Mouse (Mus musculus): ENCODE measurements around the gene Sept8. TPM values are rescaled to one million over a fixed set of nuclear protein-coding genes. Genes with fewer than 3 reads are reported as not detected.

Sept8 gene
- 107 and 117 TPM in 2 replicates for polyA plus RNA-seq (2021; fragmentation: Nextera tagmentation)
- long read RNA-seq, experiment 1, full-length matches to known transcripts, result 157 of 335 reads
- long read RNA-seq, experiment 1, partial matches to known transcripts, result 80 of 335 reads
- long read RNA-seq, experiment 1, other reads (novel, unspliced or antisense), result 98 of 335 reads
- long read RNA-seq, experiment 2, full-length matches to known transcripts, result 739 of 1,276 reads
- long read RNA-seq, experiment 2, partial matches to known transcripts, result 38 of 1,276 reads
- long read RNA-seq, experiment 2, other reads (novel, unspliced or antisense), result 499 of 1,276 reads

DNA sequence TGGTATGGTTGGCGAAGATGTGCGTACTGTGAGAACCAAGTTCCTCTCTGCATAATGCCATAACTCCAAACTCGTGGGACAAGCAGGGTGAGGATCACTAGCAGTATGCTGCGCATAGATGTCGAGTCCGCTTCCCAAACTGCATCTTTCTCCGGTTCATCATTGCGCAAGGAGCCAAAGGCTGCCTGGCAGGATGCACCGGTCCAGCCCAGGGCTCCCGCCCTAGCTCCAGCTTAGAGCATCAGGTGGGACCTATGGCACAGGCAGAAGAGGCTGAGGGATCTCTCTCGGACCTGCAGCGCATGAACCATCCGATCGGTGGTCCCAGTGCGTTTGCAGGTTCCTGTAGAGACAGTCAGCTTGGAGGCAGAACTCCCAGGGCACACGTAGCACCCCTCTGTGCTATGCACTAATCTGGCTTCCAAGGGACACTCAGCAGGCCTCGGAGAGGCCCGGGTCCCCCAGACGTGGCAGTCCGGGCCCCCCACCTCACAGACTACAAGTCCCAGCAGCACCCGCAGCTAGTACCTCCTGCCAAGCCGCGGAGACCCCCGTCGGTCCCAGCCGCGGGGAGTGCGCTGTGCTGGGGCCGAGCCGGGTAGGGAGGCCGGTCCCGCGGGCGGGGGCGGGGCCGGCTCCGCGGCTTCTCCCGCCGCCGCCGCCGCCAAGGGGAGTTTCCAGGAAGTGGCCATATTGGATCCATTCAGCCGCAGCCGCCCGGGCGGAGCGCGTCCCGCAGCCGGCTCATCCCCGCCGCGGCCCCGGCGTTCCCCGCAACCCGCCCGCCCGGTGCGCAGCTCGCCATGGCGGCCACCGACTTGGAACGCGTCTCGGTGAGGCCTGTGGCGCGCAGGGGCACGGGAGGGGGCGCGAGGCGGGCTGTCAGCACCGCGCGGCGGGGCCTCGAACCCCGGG is at the start of gene Sept8:
Gene Sept8 (plus strand): TSS at position 51 of the 915 bp plus-strand sequence.

DNA sequence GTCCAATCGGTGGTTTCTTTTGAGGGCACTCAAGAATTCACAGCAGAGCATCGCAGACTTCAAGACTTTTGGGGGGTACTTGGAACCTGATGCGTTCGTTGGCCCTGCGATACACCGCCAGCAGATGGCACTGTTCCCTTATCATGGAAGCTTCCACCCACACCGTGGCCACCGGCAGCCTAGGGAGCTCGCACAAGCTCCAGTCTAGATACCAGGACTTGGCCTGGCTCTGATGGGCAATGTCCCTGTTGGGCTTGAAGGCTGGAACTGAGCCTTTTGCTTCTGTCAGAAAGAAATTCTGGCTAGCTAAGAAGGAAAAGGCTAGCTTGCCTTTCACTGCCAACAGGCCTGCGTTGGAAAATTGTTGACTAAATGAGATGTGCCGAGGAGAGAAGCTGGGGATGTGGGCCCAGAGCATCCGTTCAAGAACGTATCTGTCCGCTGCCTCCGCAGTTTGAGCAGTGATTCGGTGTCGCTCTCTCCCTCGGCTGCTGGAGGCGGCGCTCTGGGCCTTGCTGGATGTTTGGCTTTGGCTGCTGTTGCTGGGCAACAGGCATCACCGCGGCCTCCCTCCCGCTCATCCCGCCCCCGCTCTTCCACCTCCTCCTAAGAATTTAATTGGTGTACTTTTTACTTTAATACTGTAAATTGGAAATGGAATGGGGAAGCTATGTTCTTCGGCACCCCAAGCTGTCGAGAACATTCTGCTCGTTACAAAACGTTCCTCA is 48.9 kb upstream of the Sept8 start, which contains the start of gene Gm9837:
Gene Gm9837 (minus strand): TSS at position 512 of the 728 bp plus-strand sequence.

DNA sequence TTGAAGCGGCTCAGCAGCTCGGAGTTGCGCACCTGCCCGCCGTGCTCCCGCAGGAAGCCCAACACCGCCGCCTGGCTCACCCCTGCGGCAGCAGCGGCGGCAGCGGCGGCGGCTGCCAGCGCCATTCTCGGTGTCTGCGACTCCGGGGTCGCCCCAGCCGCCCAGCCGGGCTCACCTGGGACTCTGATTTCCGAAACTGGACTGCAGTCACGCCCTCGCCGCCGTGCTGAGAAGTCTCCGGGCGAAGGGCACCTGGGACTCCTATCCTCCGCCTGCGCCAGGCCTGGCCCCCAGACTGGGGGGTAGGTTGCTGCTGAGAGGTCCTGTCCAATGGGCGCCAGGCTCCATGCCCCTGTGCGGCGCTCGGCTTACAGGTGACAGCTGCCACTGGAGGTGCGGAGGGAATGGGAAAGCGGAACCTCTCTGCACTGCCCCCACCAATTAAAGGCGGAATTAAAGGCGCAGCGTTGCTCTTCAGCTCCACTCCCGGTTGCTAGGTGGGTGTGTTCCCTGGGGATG is 39.2 kb upstream of the Sept8 start, which contains the start of the genes Gm9945 and Sowaha:
Gene Gm9945 (plus strand): TSS at position 384 of the 519 bp plus-strand sequence.
Gene Sowaha (minus strand): TSS at position 492 of the 519 bp plus-strand sequence.

DNA sequence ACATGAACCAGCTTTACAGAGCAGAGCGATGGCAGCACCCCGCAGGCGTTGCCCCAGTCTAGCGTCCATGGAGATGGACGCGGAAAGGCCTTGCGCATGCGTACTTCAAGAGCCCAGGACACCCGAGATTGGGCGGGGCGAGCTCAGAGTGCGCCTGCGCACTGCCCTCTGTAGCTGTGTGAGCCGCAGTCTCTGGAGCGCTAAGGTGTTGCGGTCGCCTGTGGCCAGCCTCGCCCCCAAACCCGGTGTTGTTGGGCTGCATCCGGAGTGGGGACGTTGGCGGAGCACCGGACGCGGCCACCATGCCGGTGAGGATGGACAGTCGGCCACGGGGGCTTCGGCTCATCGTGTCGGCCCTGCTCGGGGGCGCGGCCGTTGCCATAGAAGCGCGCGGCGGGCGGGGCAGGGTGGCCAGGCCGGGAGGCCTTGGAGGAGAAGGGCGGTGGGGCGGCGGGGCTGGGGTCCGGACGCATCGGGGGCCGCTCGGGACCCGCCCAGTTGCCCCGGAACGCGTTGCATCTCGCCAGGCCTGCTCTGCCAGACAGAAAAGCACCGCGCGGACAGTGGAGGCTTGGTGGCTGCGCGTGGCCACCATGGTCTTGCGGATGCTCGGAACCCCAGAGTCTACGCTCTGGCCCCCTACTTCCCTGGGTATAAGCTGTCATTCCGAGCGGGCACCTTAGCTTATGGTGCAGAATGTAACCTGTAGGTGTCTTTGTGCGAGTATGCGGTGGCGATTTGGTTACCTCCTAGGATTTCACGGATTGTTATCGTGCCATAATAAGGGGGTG is 48.4 kb downstream of the Sept8 start, which contains the start of gene Kif3a:
Gene Kif3a (plus strand): TSS at position 156 of the 791 bp plus-strand sequence.

Other genes starting within 250 kb of the Sept8 start
- gene Hspa4, start 218.8 kb upstream of the Sept8 start, polyA plus RNA-seq (2021; fragmentation: Nextera tagmentation), result 33.7 and 35.1 TPM in 2 replicates
- gene Zcchc10, start 194.6 kb upstream of the Sept8 start, polyA plus RNA-seq (2021; fragmentation: Nextera tagmentation), result 8.6 and 10.2 TPM in 2 replicates
- 13.2 and 15.0 TPM in 2 replicates for gene Aff4, start 168.4 kb upstream of the Sept8 start, polyA plus RNA-seq (2021; fragmentation: Nextera tagmentation)
- not detected in 2 replicates for gene Leap2, start 96.1 kb upstream of the Sept8 start, polyA plus RNA-seq (2021; fragmentation: Nextera tagmentation)
- 1,616 and 1,818 TPM in 2 replicates for gene Uqcrq, start 88.4 kb upstream of the Sept8 start, polyA plus RNA-seq (2021; fragmentation: Nextera tagmentation)
- gene Gdf9, start 88.2 kb upstream of the Sept8 start, polyA plus RNA-seq (2021; fragmentation: Nextera tagmentation), result 1.2 and 1.3 TPM in 2 replicates
- 0.06 TPM in 1 of 2 replicates, not detected in the other for gene Gm10447, start 62.1 kb upstream of the Sept8 start, polyA plus RNA-seq (2021; fragmentation: Nextera tagmentation)
- 3.4 and 3.5 TPM in 2 replicates for gene Shroom1, start 62.1 kb upstream of the Sept8 start, polyA plus RNA-seq (2021; fragmentation: Nextera tagmentation)
- not detected in 2 replicates for gene Gm9837, start 48.8 kb upstream of the Sept8 start, polyA plus RNA-seq (2021; fragmentation: Nextera tagmentation)
- gene Gm9945, start 39.1 kb upstream of the Sept8 start, polyA plus RNA-seq (2021; fragmentation: Nextera tagmentation), result 1.5 and 2.4 TPM in 2 replicates
- gene Sowaha, start 39.0 kb upstream of the Sept8 start, polyA plus RNA-seq (2021; fragmentation: Nextera tagmentation), result 65.5 and 66.0 TPM in 2 replicates
- 112 and 121 TPM in 2 replicates for gene Kif3a, start 48.1 kb downstream of the Sept8 start, polyA plus RNA-seq (2021; fragmentation: Nextera tagmentation)
- 0.40 and 0.43 TPM in 2 replicates for gene Il4, start 99.4 kb downstream of the Sept8 start, polyA plus RNA-seq (2021; fragmentation: Nextera tagmentation)
- gene Il13, start 115.4 kb downstream of the Sept8 start, polyA plus RNA-seq (2021; fragmentation: Nextera tagmentation), result not detected in 2 replicates
- 6.1 and 6.8 TPM in 2 replicates for gene Rad50, start 188.1 kb downstream of the Sept8 start, polyA plus RNA-seq (2021; fragmentation: Nextera tagmentation)
- gene Il5, start 201.5 kb downstream of the Sept8 start, polyA plus RNA-seq (2021; fragmentation: Nextera tagmentation), result not detected in 2 replicates